Mouse (Mus musculus) cerebellum, adult 11 months (tissue): ENCODE data around the gene Ccdc117.
"Not testable (repeated sequence)": the region's sequence is repeated elsewhere in the genome, so short reads cannot be mapped to it uniquely, and the experiment has no call there.

ENCODE experiments used
- DNase-seq: peaks from one replicate; pipeline ENCODE4 v3.0.0; 2022

Gene Ccdc117

DNA sequence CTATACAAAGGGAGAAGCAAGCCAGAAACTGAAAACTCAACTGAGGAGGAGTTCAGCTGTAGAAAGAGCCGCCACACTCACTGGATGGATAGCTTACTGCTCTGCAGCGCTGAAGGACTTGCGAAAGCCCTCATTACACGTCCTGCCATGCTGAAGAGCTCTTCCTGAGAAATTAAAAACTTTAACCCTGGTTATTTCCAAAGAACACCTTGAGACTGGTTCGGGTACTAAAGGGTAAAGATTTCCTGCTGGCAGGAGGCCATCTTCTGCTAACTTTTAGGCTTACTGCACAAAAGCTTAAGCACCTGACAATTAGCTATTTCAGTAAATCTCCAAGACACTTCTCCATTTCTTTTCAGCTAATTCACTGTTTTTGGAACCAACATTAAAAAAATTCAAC is 11.8 kb downstream of the Ccdc117 start:
- no peak for DNase-seq

DNA sequence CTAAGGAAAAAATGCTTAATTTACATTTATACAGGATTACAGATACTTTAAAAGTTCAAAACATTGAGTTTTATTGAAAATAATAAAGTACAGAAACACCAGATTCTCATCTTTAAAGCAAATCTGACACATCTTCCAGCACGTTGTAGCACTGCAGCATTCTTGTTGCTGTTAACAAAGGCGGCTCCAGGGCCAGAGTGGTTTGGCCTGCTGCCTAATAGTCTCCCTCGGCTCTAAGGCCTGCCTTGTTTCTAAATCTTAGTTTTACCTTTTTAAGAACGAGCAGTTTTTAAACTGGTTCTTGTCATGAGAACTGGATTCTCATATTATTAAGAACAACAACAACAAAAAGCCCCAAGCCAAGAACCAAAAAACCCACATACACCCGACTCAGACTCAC is 13.1 kb downstream of the Ccdc117 start:
- DNase-seq = no peak

DNA sequence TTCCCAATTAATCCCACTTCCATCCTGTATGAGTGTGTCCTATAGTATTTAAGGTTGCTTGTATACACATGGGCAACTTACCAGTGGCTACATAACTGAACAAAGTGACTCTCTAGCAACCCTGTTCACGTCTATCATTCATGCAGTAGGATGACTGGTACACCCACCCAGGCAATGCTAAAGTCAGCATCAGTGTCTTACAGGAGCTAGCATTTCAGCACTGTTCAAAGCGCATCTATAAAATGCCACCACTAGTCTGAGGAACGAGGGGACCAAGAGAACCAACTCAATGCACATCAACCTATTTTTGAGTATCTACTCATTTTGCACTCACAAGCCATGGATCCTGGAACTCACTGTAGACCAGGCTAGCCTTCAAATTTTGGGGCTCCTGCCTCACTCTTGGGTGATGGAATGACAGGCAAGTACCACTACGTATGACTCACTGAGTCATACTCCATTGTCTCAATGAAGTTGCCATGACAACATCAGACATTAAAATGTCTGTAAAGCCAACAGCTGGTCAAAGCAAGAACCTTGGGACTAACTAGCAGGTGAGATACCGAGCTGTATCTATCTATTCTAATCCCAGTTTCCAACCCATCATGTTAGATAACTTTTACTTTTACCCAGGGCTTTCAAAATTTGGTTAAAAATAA is 14.0 kb downstream of the Ccdc117 start:
- DNase-seq = no peak

DNA sequence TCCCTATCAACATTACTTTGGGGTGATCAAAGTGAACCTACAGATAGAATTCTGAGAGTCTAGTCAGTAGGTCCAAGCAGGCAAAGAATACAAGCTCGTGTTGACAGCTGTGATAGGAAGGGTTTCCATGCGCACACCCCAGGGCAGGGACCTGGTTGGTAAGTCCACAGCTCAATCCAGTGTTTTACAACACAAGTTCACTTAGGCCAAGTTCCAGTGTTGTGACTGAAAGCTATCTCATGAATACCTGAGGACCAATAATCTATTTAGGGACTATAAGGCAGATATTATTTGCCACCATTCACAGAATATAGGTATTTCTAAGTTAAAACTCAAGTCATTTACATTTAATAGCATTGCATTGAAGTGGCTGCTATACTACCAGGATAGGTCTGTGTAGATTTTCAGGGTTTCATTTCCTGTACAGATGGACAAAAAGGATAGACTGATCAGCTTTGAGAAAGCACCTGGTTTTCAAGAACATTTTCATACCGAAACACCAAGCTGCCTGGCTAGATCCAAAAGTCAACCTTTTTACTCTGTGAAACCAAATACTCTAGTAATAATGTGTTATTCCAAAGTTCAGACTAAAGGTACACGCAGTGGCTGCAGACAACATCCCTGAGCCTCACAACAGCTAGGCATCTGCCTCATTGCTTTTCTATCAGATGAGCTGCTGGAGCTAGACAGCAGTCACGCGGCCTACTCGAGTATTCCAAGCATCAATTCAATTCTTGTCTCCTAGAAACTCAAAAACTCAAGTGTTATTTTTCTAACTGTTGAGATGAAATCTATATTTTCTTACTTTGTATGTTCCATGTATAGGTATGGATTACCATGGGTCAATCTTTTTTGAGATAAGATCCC is 15.2 kb downstream of the Ccdc117 start:
- DNase-seq = no peak

DNA sequence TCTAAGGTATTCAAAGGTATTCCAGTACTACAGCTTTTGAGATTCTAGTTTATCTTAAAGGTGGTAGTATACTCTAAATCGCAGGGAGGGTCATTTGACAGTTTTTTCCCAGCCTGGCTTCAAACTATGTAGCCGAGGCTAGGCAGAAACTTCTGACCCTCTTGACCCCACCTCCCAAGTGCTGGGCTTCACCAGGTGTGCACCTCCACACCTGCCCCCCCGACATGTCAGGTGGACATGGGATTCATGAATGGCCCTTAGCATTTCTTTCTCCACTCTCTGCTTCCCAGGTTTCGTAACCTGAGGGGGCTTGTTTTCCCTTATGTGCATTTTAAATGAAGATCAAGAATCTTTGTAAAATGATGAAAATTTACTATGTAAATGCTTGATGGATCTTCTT is 16.6 kb downstream of the Ccdc117 start:
- DNase-seq = no peak

DNA sequence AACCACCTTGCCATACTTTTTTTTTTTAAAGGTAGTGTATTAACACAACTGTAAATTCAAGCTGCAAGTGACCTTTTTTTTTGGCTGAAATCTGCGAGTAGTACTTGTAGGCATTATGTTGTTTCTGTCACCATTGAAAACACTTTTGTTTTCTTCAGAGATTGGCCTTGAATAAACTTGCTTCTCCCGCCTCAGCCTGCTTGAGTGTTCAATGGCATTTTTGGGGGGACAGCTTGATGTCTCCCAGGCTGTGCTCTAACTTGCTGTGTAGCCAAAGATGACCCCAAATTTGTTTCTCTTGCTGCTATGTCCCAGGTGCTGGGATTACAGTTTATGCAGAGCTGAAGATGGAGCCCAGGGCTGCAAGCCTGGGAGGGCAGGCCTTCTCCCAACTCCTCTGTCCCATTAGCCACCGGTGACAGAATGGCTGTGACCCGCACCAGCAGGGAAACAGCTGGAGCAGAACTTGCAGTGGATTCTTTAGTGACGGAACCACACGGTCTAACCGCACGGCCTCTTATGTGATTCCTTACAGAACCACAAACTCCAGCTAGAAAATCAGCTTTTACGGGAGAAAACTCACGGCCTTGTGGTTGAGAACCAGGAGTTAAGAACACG is 19.1 kb downstream of the Ccdc117 start:
- no peak for DNase-seq

DNA sequence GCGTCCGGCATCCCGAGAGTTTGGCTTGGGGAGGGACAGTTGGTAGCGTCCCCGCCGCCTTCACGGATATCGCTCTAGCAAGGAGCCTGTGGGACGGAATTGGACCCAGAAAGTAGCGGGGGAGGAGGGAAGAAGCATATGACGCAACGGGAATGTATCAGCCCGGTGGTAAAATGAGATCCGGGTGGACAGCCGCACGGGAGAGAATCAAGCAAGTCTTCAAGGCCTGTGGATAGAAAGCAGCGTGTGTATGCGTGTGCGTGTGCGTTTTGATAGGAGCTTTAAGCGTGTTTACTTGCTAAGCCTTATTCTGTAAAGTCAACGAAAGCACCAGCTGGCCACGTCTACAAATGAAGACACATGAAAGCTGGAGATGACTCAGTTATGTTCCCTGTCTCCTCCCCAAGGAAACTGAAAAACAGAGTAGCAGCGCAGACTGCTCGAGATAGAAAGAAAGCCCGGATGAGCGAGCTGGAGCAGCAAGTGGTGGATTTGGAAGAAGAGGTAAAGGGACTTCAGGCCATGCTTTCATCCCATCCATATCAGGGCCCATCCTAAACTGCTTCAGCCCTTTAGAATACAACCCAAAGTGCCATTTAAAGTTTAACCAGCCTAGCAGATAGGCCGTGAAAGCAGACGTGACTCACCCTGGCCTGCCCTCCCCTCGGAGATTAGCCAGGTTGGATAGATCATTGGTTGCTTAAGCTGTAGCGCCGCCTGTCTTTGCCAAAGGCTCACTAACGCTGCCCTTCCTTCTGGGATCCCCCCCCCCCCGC is 20.3 kb downstream of the Ccdc117 start:
- peak; percentile 60 for DNase-seq

DNA sequence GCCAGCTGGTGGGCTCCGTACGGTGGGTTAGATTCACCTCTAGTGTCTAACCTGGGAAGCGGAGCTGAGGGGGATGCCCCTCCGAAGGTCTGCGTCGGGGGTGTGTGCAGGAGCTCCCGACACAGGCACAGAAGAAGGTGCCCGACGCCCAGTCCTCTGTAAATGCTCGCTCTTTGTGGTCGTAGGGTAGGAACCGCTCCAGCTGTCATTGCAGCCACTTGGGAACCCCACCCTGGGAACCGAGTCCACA is 20.8 kb downstream of the Ccdc117 start:
- DNase-seq = no peak

DNA sequence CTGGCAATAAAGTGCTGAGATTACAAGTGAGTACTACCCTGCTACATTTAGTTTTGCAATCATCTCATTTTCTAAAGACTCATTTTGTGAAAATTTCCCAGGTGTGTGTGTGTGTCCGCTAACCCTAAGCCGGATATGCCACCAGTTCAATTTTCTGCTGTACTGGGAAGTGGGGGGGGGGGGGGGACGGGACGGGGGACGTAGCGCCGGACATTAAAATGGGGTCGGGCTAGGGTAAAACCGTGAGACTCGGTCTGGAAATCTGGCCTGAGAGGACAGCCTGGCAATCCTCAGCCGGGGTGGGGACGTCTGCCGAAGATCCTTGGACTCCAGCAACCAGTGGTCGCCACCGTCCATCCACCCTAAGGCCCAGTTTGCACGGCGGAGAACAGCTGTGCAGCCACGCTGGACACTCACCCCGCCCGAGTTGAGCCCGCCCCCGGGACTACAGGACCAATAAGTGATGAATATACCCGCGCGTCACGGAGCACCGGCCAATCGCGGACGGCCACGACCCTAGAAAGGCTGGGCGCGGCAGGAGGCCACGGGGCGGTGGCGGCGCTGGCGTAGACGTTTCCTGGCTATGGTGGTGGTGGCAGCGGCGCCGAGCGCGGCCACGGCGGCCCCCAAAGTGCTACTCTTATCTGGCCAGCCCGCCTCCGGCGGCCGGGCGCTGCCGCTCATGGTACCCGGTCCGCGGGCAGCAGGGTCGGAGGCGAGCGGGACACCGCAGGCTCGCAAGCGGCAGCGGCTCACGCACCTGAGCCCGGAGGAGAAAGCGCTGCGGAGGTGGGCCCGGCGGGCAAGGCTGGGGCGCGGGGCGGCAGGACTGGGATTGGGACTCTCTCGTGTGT is 21.3 kb downstream of the Ccdc117 start, which contains the start of gene Xbp1:
Gene Xbp1, plus strand, starts transcription at position 248 of the 854 bp plus-strand sequence.
- DNase-seq = peak; percentile 96

DNA sequence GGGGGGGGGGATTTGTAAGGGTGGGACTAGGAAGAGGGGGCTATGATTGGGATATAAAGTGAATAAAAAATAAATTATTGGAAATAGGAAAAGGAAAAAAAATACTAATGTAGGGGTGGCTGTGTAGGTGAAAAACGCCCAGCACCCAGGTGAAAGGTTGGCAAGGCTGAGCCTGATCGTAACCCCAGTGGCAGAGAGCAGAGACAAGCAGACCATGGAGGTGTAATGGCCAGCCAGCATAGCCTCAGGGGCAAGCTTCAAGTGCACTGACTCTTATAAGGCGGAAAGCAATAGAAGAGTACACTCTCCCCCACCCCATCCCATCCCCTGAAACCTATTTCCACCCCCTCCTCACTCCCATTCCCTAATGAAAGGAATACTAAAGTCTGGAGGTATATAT is 22.3 kb downstream of the Ccdc117 start:
- DNase-seq = no peak

DNA sequence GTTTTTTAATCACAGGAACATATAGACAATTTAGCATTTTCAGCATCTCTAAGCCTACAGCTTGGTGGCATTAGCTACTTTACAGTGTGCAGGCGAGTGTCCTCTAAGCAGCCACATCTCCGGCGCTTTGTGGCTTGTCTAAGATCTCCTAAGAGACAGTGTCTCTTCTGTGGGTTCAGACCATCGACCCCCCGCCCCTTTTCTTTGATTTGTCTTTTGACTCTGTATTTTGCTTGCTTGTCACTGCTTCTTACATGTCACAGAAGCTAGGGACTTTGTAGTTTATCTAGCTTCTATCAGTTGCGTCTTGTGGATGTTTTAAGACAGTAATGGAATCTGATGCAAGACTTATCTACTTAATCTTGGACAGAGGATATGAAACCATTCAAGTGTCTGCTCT is 24.6 kb downstream of the Ccdc117 start:
- DNase-seq = no peak

DNA sequence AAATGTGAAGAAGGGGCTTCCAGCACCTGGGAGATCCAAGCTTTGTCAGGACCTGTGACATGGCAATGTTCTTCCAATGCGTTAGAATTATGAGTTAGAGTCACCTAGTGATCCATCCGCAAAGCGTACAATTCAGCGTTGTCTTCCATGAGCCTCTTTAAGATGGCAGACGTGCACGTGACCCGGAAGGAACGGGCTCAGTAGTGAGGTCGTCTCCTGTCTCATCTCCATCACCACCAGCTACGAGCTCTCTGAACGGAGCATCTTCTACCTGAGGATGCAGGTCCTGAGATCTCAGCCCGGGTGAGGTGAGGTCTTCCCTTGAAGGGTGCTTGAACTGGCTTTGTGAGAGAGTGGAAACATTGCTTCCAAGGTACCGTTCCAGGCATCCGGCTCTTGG is 25.4 kb downstream of the Ccdc117 start:
- DNase-seq = no peak

DNA sequence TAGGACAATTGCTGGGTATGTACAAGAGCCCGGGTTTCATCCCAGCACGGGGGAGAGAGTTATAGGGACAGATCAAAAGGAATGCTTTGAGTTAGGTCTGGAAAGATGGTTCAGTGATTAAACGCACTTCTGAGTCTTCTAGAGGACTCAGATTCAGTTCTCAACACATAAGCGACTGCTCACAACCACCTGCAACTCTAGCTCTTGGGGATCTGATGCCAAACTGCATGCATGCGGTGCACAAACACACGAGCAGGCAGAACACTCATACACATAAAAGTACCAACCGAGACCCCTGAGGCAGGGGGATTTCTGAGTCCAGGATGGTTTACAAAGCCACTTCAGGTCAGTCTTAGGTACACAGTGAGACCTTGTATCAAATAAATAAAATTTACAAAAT is 25.8 kb downstream of the Ccdc117 start:
- no peak for DNase-seq

DNA sequence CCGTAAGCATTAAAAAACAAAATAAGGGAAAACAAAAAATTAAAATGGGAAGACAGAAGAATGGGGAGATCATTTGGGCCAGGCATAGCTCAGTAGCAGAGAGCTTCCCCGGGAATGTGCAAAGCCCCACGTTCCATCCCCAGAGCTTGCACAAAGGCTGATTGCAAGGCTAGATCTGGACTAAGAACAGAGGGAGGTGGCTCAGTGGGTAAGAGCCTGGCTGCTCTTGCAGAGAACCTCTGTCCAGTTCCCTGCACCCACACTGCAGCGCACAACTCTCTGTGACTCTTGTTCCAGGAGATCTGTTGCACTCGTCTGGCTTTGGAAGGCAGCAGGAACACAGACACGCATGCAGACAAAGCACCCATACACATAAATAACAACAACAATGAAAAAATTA is 26.3 kb downstream of the Ccdc117 start:
- DNase-seq = no peak

DNA sequence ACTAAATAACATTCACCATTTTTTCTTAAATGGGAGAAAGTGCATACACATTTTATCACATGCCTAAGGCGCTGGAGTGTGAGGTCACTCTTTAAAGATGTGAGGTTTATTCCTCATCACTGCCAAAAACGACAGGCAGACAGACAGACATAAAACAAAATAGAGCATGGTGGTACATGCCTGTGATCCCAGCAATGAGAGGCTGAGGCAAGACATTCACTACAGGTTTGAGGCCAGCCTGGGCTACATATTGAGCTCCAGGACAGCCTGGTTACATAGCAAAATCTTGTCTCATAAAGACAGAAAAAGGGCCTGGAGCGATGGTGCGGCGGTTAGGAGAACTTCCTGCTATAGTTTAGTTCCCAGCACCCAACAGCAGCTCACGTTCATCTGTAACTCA is 26.8 kb downstream of the Ccdc117 start:
- no peak for DNase-seq

DNA sequence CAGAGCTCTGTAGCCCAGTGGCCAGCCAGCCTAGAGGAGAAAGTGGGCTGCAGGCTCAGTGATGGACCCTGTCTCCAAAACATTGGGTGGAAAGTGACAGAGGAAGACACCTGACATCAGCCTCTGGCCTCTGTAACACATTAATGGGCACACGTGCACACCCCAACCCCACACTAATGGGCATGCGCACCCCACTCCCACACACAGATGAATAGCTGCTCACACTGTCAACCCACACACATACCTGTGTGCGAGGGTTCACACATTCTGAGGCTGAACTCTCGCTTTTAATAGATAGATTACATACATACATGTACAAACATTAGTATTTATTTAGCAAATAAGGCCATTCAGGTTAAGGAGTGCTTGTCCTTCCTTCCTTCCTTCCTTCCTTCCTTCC is 27.9 kb downstream of the Ccdc117 start:
- DNase-seq = no peak

DNA sequence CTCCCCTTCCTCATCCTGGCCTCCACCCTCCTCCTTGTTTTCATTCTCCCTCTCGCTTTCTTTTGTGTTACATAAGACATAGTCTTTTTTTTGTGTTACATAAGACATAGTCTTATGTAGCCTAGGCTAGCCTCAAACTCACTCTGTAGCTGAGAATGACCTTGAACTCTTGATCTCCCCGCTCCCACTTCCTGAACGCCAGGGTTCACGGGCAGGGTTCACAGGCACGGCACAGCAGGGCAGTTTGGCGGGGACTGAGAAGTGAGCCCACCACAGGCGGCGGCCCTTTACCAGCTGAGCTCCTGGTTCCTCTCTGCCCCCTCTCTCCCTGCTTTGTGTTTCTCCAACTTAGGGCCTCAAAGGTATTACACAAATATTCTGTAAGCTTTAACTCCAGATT is 29.0 kb downstream of the Ccdc117 start:
- DNase-seq = no peak

DNA sequence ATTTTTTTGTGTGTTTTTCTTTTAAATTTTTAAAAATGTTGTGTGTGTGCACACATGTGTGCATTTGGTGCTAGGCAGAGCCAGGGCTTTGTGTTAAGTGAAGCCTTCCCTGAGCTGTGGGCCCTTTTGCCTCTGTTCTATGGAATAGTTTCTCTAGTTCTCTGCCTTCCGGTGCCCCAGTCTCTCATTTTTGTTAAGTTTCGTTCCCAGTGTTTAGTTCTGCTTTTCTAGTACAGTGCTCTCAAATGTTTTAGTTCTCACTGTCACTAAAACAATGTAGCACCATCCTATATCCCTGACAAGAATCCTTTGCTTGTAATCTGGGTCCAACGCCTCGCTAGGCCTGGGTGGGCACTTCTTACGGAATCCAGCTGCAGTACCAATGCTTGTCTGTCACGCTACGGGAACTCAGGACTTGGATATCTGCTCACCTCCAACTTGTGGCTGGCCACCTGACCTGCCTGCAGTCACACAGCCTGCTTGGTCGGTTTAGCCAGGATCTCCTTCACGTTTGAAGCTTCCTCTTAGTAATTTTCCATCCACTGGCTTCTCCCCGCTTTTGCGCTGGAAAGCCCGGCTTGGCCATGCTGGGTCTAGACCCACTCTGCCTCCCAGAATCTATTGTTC is 29.8 kb downstream of the Ccdc117 start:
- DNase-seq = no peak

DNA sequence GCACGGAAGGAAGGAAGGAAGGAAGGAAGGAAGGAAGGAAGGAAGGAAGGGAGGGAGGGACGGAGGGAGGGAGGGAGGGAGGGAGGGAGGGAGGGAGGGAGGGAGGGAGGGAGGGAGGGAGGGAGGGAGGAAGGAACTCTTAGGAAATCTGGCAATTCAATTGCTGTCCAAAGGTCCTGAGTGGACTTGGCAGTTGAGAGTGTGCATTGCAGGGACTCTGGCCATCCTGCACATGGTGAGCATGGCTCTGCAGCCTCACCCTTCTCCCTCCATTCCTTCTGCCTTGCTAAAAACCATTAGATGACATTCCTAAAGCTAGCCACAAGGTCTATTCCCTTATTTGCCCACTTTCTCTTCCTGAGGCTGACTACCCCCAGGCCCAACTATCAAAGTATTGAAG is 31.3 kb downstream of the Ccdc117 start:
- not testable (repeated sequence) for DNase-seq

DNA sequence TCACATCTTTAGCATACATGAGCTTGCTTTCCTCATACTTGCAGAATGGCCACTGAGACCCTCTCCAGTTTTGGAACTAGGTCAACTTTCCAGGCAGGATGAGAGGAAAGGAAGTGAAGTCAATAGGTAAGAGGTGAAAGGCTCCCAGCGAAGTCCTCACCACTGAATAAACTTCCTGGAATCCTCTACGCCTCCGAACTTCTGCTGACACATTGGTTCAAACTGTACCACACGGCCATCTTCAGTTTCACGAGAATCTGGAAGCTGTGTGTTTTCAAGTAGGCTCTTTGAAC is 31.9 kb downstream of the Ccdc117 start:
- no peak for DNase-seq

DNA sequence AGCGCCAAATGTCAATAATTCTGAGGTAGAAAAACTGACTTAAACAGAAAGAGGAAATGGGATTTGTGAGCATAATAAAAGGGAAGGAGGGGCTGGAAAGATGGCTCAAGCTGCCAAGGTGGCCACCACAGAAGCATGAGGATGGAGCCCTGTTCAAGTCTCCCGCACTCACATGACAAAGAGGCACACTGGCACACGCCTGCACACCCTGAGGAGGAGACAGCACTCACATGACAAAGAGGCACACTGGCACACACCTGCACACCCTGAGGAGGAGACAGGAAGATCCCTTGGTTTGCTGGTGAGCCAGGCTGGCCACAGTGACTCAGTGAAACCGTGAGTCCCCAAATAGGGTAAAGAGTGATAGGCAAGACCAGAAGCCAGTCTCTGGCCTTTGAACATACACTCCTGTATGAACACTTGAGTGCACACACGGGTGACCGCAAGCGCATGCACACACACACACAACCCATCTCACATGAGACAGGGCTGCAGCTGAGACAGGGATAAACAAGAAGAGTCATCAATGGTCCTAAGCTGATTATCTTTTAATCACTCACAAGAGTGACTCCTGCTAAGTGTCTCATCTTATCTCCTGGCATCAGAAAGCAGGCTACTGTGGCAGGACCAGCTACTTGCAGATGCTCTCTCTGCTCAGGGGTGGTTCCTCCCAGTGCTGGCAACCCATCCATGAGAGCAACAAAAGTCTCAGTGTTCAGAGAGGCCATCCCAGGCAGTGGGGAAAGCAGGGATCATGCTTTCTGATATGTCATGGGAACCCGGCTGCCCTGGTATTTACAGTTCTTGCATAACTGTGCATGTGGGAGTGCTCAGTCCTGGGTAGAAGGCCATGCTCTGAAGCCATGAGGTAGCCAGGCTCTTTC is 32.5 kb downstream of the Ccdc117 start:
- DNase-seq = no peak
